Mouse (Mus musculus) heart, adult 2 months (tissue): Measurements from ENCODE around the gene Dhx34.
"Not testable (repeated sequence)": the region's sequence is repeated elsewhere in the genome, so short reads cannot be mapped to it uniquely, and the experiment has no call there.

Experiments
- CTCF ChIP-seq: fragments of 200-600 bp; IDR thresholded peaks from 2 replicates; pipeline ENCODE4 v1.8.1; 2022; ENCODE audit warnings: antibody characterized with exemption, mild to moderate bottlenecking, moderate library complexity
- POLR2A ChIP-seq: fragments of 200-500 bp; IDR thresholded peaks from 2 replicates; pipeline ENCODE4 v1.6.1; 2011; ENCODE audit warnings: mild to moderate bottlenecking, low read depth, low read length, control low read depth; ENCODE audit not compliant: insufficient read depth

GRCm38 (mm10) chr7:16266593-16266992, 44.8 kb upstream of the Dhx34 start:
- not testable (repeated sequence) for TF ChIP-seq CTCF, POLR2A
